Mouse (Mus musculus) CD4-positive helper T cell, adult 2 months (primary cell): ENCODE data around the gene Cul9.
"Not testable (repeated sequence)": the region's sequence is repeated elsewhere in the genome, so short reads cannot be mapped to it uniquely, and the experiment has no call there.

Experiments used
- DNase-seq: peaks from one replicate; pipeline ENCODE4 v3.0.0-alpha.2; 2012; ENCODE audit warnings: low read depth, missing footprints, low spot score

Gene Cul9

GRCm38 (mm10) chr17:46545813-46546564 lies at the start of gene Cul9:
Gene Cul9, minus strand, starts transcription at chr17:46546388.
- DNase-seq, result peak; percentile 50

- no peak for DNase-seq
Measured at GRCm38 (mm10) chr17:46595336-46595735, 49.1 kb upstream of the Cul9 start.

GRCm38 (mm10) chr17:46594606-46595005 lies 48.4 kb upstream of the Cul9 start:
- DNase-seq, result no peak

GRCm38 (mm10) chr17:46593124-46593523 lies 46.9 kb upstream of the Cul9 start:
- DNase-seq, result no peak

GRCm38 (mm10) chr17:46591406-46591805 lies 45.2 kb upstream of the Cul9 start:
- no peak for DNase-seq

- no peak for DNase-seq
Measured at GRCm38 (mm10) chr17:46590439-46590838, 44.3 kb upstream of the Cul9 start.

GRCm38 (mm10) chr17:46589635-46590314 lies 43.6 kb upstream of the Cul9 start:
- no peak for DNase-seq

- DNase-seq, result no peak
Measured at GRCm38 (mm10) chr17:46588913-46589312, 42.7 kb upstream of the Cul9 start.

- peak; percentile 30 for DNase-seq
Measured at GRCm38 (mm10) chr17:46588173-46588572, 42.0 kb upstream of the Cul9 start.

GRCm38 (mm10) chr17:46586327-46586726 lies 40.1 kb upstream of the Cul9 start:
- no peak for DNase-seq

GRCm38 (mm10) chr17:46578650-46579049 lies 32.5 kb upstream of the Cul9 start:
- no peak for DNase-seq

- no peak for DNase-seq
Measured at GRCm38 (mm10) chr17:46576070-46576469, 29.9 kb upstream of the Cul9 start.

GRCm38 (mm10) chr17:46574535-46574934 lies 28.3 kb upstream of the Cul9 start:
- DNase-seq, result no peak

- DNase-seq, result no peak
Measured at GRCm38 (mm10) chr17:46571005-46571404, 24.8 kb upstream of the Cul9 start.

- peak; percentile 50 for DNase-seq
Measured at GRCm38 (mm10) chr17:46559146-46559545, 13.0 kb upstream of the Cul9 start.

GRCm38 (mm10) chr17:46558151-46558550 lies 12.0 kb upstream of the Cul9 start:
- DNase-seq, result no peak

GRCm38 (mm10) chr17:46557321-46557720 lies 11.1 kb upstream of the Cul9 start:
- DNase-seq, result not testable (repeated sequence)

- no peak for DNase-seq
Measured at GRCm38 (mm10) chr17:46556584-46556945, 10.4 kb upstream of the Cul9 start.

- peak; percentile 98 for DNase-seq
Measured at GRCm38 (mm10) chr17:46555673-46556583, 9.7 kb upstream of the Cul9 start, which contains the start of gene Srf. Gene Srf, minus strand, starts transcription at chr17:46556175.

- peak; percentile 55 for DNase-seq
Measured at GRCm38 (mm10) chr17:46554977-46555672, 8.9 kb upstream of the Cul9 start.

- DNase-seq, result no peak
Measured at GRCm38 (mm10) chr17:46554646-46554976, 8.4 kb upstream of the Cul9 start.

- no peak for DNase-seq
Measured at GRCm38 (mm10) chr17:46553926-46554325, 7.7 kb upstream of the Cul9 start.
